Mouse (Mus musculus) embryonic fibroblast, embryonic 13.5 days (primary cell): ENCODE measurements around the gene Syn3.

Source experiments
- CTCF ChIP-seq: IDR thresholded peaks from 2 replicates; pipeline ENCODE4 v1.5.1; 2011; ENCODE audit warnings: mild to moderate bottlenecking, control low read depth, low read length, moderate library complexity, borderline replicate concordance; ENCODE audit not compliant: insufficient read depth
- POLR2A ChIP-seq: IDR thresholded peaks from 2 replicates; pipeline ENCODE4 v1.6.1; 2011; ENCODE audit warnings: low read depth, mild to moderate bottlenecking, control low read depth, low read length, moderate library complexity

- no peak for TF ChIP-seq POLR2A
- no peak for TF ChIP-seq CTCF
Measured at GRCm38 (mm10) chr10:86455296-86456055, 43.2 kb downstream of the Syn3 start.
